Mouse (Mus musculus): Measurements from ENCODE around the gene Edn2.

Gene Edn2

DNA sequence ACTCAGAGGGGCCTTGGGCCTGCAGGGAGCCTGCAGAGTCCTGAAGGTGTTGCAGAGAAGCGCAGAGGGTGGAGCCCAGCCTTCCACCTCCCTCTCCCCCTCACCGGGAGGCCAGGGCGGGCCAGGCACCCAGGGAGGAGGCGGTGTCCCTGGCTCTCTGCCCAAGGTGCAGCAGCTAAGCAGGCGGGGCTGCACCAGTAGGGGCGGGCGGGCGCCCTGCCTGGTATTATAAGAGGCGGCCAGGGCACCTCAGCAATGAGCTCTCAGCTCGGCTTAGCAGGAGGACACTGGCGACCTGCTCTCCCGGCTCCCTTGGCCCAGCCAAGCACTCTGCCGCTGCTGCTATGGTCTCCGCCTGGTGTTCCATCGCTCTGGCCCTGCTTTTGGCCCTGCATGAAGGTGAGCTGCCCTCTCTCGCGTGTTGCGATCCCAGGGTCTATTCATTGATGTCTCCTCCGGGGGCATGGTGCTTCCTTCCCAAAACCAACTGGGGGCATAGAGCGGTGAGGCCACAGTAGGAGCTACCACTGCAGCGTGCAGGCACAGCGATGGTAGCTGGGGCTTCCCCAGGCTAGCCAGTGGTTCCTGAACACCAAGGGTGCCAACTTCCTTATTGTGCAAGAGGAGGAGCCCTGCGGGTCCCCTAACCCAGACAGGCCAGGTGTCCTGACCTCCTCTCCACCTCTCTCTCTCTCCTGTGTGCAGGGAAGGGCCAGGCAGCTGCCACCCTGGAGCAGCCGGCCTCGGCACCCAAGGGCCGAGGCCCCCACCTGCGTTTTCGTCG is at the start of gene Edn2:
Gene Edn2 (plus strand): TSS at position 41 of the 784 bp plus-strand sequence.
- no peak for DNase-seq (ENCODE audit: low spot score)

DNA sequence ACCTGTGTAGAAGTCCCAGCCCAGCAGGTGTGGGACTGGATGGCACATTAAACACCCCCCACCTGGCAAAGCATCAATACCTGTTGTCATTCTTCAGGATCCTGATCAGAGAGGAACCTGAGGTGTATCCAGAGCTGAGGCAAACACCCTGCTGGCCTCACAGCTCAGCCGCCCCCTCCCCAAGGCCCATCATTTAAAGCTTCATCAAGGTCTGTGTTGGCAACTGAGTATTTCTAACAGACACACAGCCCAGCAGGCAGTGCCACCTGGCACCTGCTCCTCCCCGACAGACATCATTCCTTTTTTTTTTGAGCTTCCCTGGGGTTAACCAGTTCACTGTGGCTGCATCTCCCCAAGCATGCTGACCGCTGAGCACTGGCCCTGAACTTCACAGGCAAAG is 45.5 kb upstream of the Edn2 start:
- DNase-seq (ENCODE audit: low spot score): no peak

DNA sequence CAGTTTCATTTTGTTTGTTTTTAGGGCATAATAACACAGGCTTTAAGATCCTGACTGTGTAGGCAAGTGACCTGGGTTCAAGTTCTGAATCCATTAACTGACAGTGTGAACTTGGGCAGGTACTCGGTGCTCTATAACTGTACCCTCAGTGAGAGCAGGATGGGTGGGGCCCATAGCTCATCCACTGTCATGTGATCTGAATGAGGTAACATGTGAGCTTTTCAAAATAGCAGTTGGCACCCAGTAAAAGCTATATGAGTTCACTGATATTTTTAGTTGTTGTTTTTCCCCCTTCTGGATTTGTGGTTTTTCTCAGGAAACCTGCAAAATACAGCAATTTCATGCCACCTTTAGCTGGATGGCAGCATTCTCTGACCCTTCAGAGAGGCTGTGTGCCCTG is 44.7 kb upstream of the Edn2 start:
- no peak for DNase-seq (ENCODE audit: low spot score)

DNA sequence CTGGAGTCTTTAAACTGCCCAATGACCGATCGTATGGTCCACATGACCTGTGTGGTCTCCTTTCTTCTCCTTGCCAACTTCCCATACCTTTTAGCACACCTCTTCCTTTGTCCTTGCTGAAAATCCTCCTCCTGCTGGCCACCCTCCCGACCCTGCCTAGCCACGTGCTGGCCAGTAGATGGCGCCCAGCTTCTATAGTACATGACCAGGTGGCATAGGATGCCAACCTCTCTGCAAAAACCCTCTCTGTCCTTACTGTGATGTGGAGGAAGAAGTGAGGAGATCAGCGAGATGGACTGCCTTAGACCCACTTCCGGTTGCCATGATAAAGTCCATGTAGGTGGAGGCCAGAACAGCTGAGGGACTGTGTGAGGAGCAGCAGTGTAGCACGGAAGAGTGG is 40.7 kb upstream of the Edn2 start:
- DNase-seq (ENCODE audit: low spot score): no peak

DNA sequence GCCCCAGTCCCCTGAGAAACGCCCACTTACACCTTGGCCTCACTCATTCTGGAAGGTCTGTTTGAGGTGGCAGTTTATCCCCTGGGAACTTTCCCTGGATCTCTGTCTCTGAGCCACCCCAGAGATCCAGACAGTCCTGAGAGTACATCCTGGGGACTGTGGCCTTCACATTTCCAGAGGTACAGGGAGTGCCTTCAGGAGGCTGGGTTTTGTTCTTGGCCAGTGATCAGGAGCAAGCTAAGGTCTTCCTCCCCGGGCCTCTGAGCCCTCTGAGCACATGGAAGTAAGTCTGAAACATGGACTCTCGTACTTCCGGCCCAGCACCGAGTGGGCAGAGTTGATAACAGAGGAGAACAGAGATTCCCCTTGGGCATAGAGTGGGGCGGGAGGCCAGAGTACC is 36.4 kb upstream of the Edn2 start:
- DNase-seq (ENCODE audit: low spot score): no peak

DNA sequence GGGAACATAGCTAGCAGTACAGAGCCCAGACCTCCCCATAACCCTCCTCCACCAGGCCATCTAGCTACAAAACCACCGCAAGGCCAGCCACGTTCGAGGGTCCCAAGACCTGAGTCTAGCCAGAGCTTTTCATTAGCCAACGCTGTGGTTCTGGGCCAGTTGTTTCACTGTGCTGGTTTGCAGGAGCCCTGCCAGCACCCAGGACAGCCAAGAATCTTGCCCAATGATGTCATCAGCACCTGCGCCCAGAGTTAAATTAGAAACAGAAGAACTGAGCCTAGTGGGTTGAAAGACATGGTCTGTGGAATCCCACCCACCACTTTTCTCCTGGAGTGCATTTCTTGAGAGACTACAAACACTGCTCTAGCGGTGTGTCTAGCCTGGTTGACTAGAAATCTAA is 35.0 kb upstream of the Edn2 start:
- DNase-seq (ENCODE audit: low spot score): no peak

DNA sequence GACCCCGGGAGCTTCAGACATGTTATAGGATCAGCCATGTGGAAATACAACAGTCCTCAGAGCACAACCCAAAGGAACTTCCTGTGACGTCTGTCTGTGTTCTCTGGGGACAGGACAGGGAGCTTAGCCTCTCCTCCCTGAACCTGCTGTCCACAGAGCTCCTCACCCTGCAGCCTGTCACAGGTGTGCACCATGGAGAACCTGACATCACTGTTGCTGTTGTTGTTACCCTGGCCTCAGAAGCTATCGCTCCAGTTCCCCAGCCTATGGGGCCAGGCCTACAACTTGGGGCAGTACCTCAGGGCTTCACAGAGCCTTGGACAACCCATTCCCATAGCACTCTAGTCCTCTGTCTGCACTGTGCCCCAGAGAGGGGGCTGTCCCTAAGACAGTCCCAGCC is 33.7 kb upstream of the Edn2 start:
- DNase-seq (ENCODE audit: low spot score): no peak

DNA sequence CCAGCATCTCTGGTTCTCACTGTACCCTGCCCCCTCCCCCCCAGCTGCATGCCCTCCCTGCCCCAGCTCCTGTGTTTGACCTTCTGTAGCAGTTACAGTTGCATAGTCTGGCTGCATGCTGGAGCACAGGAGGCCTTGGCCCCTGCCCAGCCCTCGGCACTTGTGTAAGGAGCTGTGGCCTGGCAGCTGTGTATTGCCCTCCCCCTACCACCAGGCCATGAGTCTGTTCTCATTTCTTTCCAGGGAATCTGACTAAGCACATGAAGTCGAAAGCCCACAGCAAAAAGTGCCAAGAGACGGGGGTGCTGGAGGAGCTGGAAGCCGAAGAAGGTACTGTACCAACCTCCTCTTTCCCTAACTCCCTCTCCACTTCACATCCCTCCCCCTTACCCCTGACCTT is 33.0 kb upstream of the Edn2 start:
- no peak for DNase-seq (ENCODE audit: low spot score)

DNA sequence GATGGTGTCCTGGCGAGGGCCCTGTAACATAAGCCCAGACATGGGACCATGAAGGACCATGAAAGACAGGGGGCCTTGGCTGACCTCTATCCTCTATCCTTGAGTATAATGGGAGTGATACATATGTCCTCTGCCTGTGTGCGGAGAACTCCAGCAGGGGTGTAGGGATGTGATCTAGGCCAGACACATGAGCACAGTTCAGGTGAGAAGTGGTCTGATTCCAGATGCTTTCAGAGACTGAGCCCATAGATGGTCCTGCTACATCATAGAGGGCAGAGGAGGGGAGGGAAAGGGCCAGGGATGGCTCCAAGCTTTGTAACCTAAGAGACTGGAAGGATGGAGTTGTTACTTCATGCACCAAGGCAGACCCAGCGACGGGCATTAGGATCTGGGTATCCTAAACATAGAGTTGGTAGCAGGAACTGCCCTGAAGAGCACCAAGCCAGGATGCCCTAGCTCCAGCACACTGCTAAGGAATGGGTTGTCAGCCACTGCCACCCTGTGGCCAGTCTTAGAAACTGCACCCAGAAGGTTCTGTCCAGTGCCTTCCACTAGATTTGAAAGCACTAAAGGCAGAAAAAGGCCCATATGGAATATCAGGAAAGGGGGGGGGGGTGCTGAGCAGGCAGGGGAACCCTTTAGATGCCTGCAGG is 31.6 kb upstream of the Edn2 start:
- DNase-seq (ENCODE audit: low spot score): peak; percentile 49

DNA sequence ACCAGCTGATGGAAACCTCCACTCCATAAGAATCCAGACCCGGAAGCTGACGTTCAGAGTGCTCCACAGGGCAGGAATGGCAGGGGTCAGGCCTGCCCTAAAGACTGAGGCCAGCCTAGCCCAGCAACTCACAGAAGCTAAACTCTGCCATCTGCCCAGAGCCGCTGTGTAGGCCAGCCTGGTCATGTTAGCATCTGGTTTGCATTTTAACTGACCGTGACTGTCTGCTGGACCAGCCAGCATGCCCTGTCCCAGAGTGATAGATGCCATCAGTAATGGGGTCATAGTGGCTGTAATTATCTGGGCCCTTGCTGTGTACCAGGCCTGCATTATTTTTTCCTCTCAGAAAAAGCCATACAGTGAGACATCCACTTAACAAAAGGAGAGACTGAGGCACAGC is 30.1 kb upstream of the Edn2 start:
- DNase-seq (ENCODE audit: low spot score): no peak

DNA sequence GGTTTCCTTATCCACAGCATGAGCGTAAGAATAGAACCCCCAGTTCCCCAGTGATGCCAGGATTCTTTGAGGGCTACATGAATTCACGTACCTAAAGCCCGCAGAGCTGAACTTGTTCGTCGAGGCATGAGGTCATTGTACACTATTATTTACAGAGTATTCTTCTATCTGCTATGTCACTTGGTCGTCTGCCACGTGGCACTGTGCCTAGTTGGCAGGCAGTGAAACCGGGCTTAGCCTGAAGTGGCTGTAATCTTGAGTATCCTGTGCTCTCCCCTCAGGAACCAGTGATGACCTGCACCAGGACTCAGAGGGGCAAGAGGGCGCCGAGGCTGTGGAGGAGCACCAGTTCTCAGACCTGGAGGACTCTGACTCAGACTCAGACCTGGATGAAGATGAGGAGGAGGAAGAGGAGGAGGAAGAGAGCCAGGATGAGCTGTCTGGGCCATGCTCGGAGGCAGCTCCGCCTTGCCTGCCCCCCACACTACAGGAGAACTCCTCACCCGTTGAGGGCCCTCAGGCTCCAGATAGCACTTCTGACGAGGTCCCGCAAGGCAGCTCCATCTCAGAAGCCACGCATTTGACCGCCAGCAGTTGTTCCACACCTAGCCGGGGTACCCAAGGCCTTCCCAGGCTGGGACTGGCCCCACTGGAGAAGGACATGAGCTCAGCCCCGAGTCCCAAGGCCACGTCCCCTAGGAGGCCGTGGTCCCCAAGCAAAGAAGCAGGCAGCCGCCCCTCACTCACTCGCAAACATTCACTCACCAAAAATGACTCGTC is 29.4 kb upstream of the Edn2 start:
- no peak for DNase-seq (ENCODE audit: low spot score)

DNA sequence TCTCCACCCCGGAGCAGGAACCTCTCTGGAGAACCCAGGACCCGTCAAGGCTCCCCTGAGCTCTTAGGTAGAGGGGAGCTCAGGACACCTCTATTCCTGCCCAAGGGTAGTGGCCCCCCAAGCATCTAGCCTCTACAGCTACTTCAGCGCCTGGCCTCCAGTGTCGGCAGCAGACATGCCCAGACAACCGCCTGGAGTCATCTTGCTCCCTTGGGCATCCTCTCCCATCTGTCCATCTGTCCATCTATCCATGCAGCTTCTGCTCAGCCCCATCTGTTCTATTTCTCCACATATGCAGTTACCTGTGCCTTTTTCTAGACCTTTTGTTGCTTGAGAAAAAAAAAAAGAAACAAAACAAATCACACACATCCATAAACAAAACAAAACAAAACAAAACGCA is 26.8 kb upstream of the Edn2 start:
- DNase-seq (ENCODE audit: low spot score): no peak

DNA sequence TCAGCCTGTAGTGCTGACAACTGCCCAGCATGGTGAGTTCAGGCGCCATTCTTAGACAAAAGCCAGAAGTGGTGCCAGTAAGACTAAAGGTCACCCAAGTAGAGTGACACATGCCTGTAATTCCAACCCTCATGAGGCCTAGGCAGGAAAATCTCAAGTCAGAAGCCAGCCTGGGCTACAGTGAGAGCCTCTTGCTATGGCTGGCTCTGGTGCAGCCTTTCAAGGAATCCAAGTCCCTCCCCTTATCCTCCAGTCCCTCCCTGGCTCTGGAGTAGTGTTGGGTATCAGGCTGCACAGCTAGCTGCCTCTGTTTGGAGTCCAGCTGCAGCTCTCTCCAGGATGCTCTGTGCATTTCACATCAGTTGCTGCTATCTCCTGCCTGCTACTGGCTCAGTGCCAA is 19.2 kb upstream of the Edn2 start:
- no peak for DNase-seq (ENCODE audit: low spot score)

DNA sequence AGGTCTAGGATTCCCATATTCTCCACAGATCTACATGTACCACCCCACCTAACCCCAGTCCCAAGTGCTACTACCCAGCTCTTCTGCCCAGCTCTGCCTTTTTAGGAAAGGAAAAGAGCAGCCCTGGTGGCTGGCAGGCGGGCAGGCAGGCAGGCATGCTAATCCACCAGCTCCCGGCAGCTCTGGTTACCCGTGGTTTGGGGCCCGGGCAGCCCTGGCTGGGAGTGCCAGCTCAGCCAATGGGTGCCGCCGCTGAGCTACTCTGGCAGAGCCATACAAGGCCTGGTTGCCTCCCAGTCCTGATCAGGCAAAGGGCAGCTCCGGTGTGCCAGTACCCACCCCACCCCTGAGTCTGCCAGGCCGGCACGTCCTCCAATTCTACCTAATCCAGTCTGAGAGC is 18.1 kb upstream of the Edn2 start:
- DNase-seq (ENCODE audit: low spot score): no peak

DNA sequence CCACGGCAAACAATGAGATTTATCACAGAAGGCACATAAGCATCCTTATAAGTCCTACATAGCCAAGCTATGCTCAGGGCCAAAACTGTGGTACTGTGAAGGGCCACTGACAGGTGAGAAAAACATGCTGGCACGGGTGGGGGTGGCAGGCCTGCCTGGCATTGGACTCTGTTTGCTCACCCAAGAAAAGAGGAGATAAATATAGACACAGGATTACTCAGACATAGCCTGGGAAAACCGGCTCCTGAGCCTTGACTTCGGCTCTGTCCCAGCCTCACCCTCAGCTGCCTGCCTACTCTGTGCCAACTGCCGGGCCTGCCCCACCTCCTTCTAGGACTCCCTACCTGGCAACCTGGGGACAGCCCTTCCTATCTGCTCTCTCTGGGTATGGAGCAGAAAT is 16.7 kb upstream of the Edn2 start:
- DNase-seq (ENCODE audit: low spot score): no peak

DNA sequence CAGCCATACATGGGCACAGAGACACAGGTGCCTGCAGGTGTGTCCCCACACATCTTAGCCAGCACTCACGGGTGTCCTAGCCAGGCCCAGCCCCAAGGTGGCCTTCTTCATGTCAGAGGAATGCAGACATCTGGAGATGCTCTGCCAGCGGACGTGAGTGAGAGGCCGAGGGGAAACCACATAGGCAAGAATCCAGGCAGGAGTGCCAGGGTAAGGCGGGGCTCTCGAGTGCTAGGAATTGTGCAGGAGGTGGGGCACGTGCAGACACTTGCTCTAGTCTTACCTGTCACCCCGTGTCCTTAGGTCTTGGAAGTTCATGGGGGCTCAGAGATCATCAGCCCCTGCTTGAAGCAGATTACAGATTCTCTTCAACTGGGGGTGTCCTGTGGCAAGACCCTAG is 15.1 kb upstream of the Edn2 start:
- DNase-seq (ENCODE audit: low spot score): no peak

DNA sequence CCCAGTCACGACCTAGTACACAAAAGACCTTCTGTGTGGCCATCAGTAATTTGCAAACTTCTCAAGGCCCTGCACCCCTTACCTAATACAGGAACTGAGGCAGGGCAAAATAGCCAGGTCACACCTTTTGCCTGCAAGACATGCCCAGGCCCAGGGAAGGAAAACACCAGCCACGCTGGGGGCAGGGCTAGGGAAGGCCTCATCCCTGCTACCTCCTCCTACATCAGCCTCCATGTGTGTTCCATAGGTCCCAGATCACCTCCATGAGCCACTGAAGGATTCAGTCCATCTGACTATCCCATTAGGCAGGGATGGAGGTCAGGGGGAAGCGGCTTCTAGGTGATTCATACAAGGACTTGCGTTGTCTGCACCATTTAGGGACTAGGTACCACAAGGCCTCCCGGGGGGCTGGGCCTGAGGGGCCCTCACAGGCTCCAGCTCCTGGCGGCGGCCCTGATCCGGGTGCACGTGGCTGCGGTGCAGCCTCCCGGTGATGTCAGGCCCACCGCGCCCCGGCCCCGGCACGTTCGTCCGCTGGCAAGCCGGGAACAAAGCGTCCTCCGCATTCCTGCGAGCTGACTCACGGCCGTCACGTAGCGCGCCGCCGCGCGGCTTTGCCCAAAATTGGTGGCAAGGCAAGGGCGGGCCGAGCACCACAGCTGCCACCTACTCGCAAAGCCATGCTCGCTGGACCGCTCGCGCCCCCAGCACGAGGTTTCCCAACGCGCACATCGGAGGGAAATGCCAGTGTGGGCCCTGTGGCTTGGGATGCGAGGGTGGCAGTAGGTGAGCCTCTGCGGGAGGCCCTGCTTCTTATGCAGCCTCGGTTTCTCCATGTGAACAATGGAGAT is 12.5 kb upstream of the Edn2 start:
- DNase-seq (ENCODE audit: low spot score): peak; percentile 60

DNA sequence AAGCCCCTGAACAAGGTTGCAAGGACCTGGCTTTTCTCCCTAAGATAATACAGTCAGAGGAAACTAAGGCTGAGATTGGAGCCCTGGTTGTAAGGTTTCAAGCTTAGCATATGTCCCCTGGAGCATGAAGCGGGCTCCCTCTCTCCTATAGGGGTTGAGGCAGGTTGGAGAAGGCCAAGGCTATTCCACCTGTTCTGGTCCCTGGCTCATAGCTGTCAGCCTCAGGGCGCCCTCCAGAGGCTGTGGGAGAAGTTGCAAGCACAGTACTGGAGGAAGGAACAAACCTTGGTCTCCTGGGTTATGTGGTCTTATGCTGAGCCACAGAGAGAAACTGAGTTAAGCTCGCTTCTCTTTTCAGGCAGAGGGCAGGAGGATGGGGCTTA is 11.9 kb upstream of the Edn2 start:
- no peak for DNase-seq (ENCODE audit: low spot score)

DNA sequence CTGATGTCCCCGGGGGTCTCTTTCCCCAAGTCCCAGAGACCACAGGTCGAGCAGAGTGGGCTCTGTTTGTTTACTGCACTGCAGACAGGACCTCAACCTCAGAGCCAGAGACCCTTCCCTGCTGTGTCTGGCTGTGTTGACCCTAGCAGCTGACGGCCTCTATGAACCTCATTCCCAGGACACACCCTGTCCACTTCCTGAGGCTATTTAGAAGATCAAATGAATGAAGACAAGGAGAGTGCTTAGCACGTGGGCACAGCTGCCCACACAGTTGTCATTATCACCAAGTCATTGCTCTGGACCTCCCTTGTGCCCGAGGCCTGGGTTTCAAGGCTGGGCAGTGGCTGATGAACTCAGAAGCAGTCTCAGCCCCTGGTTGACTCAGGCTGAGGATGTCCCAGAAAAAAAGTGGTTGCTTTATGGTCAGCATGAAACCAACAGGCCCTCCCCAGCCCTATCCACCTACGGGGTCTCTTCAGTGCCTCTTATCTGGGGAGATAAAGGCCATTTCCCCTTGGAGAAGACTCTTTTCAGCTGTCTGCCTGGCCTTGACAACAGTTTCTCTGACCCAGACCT is 10.6 kb upstream of the Edn2 start:
- DNase-seq (ENCODE audit: low spot score): no peak

DNA sequence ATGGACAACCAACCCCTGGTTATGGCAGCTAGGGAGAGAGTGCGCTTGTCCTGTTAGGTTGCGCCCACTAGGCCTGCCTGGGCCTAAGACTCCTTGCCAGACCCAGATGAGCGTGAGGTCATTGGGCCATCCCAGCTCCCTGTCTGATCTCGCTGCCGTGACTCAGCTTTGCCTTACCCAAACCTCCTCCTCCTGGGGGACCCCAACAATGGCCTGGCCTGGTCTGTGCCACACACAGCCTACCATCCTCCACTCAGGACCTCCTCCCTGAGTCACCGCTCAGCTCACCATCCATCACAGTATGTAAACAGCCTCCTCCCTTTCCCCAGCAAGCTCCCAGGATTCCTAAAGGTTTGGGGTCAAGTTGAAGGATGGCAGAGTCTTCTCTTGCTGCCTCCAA is 9.1 kb upstream of the Edn2 start:
- no peak for DNase-seq (ENCODE audit: low spot score)

DNA sequence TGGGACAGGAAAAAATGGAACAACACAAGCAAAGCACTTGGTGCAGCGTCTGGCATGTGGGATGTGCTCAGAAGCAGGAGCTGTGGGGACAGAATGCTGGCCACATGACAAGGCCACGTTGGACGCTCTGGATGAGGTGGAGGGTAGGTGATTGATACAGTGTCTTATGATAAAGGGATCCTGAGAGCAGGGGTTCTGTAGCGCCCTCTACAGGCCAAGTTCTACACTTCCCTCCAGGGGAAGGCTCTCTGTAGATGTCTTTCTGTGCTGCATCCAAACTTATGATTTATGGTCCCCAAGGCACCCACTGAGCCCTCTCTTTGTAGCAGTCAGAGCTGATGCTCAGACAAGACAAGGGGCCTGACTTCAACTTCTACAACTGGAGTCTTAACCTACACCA is 8.4 kb upstream of the Edn2 start:
- no peak for DNase-seq (ENCODE audit: low spot score)

DNA sequence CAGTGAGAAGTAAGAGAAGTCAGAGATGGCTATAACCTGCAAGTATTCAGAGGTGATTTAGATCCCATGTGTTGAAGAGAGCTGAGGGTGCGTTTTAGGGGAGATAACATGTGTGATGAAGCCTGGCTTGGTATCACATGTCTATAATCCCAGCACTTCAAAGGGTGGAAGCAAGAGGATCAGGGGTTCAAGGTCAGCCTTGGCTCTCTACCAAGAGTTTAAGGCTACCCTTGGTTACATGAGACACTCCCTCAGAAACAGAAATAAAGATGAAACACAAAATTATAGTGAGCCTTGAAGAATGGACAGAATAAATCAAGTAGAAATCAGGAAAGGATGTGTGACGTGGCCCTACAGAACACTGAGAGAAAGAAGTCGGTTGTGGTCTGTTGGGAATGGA is 7.3 kb upstream of the Edn2 start:
- DNase-seq (ENCODE audit: low spot score): no peak
